Mouse (Mus musculus): ENCODE data around the gene Mapk6. TPM values are rescaled to one million over a fixed set of nuclear protein-coding genes. Genes with fewer than 3 reads are reported as not detected.

Mapk6 gene
- total and polyA plus RNA-seq, 3 experiments, result 19.6 to 91.0 (median 44.1) TPM

DNA sequence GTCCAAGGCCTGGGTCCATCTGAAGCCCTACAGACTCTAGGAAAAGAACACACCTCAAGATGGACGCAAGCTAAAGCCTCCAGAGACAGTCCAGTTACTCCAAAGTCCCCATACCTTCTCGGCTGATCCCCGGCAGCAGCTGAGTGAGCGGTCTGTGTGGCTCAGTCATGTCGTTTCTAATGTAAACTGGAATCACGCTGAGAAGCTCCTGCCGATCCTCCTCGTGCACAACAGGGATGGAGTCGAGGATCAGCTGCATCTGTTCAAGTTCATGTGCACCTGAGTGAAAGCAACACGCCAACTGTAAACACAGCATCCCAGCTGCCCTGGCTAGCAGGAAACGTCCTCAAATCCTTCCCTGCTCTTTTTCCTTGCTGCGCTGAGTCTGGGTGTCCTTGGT is 16.6 kb downstream of the Mapk6 start:
- no peaks in the 10 kb centered on the region; a peak in 1 of 4 replicates for H3K4me1 ChIP-seq (ENCODE audit: control insufficient read depth in 1 of 2, insufficient read depth in 2 of 2, low read length in 2 of 2)
- no peak overlapping the region for H3K4me3 ChIP-seq (ENCODE audit: control insufficient read depth in 1 of 2, insufficient read depth in 1 of 2, low read depth in 2 of 2, low read length in 2 of 2)
- H3K9me3 ChIP-seq (replicated peaks; ENCODE audit: insufficient read depth, low read length), result no peaks in the 10 kb centered on the region
- no peaks in the 10 kb centered on the region for H3K79me2 ChIP-seq (ENCODE audit: control insufficient read depth, insufficient read depth, low read length, poor library complexity)
- H3K27me3 ChIP-seq (ENCODE audit: control insufficient read depth in 1 of 2, insufficient read depth in 2 of 2, low read length in 2 of 2), result no peaks in the 10 kb centered on the region
- DNase-seq (ENCODE audit: low read depth, low spot score), result no peak
- no peak overlapping the region for H3K27ac ChIP-seq (ENCODE audit: control insufficient read depth, low read depth, low read length)
- H3K36me3 ChIP-seq (ENCODE audit: control insufficient read depth in 1 of 2, insufficient read depth in 2 of 2, low read length in 2 of 2), result peaks cover 0 to 16% of the 10 kb centered on the region in 2 experiments; a peak in 2 of 4 replicates
- TF ChIP-seq MAFK (IDR thresholded peaks at IDR 0.05; ENCODE audit: borderline replicate concordance, low read depth, low read length) (no peak), TBP (IDR thresholded peaks at IDR 0.05; ENCODE audit: low read depth, low read length) (no peak), SIN3A (IDR thresholded peaks at IDR 0.05; ENCODE audit: low read length) (no peak), USF2 (IDR thresholded peaks at IDR 0.05; ENCODE audit: borderline replicate concordance in 1 of 2, insufficient read depth in 1 of 2, low read depth in 1 of 2, low read length in 2 of 2) (no peak), CHD1 (IDR thresholded peaks at IDR 0.05; ENCODE audit: low read depth, low read length) (no peak)
- no peak overlapping the region for H3K9ac ChIP-seq (ENCODE audit: control insufficient read depth, low read depth, low read length, poor library complexity, severe bottlenecking)

DNA sequence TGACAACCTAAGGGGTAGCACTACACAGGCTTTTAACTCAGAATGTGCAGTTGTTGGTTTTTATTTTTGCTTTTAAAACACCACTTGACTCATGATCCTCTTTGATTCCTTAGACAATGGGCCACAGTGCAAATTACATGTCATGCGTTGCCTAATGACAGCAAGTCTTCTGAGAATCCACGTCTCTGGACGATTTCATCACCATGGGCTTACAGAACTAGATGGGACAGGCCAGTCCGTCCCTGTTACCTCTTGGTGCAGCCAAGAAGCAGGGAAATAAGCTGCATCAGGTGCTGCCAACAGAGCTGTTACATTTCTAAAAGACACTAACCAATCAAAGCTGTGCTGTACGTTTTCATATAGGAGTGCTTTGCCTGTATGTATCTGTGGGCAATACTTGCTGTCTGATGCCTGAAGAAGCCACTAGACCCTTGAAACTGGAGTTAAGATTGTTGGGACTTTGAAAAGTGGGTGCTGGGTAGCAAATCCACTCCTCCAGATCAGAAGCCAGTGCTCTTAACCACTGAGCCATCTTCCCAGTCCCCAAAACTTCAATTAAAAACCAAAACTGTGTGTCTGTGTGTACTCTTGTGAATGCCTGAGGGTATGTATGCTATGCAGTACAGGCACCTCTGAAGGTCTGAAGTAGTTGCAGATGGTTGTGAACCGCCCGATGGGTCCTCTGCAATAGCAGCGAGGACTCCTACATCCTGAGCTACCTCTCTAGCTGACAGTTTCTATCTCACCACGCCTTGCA is 24.4 kb downstream of the Mapk6 start:
- no peak for TF ChIP-seq SIN3A (IDR thresholded peaks at IDR 0.05; ENCODE audit: low read length)
- TF ChIP-seq MXI1 (IDR thresholded peaks at IDR 0.05; ENCODE audit: low read depth, low read length), result no peak
- no peak for TF ChIP-seq TCF12 (IDR thresholded peaks at IDR 0.05; ENCODE audit: low read depth, low read length)
- no peak for TF ChIP-seq ZKSCAN1 (IDR thresholded peaks at IDR 0.05; ENCODE audit: low read depth, low read length)
- TF ChIP-seq HCFC1 (IDR thresholded peaks at IDR 0.05; ENCODE audit: low read depth, low read length), result no peak
- TF ChIP-seq ETS1 (IDR thresholded peaks at IDR 0.05; ENCODE audit: low read depth, low read length), result no peak
- TF ChIP-seq NELFE (IDR thresholded peaks at IDR 0.05; ENCODE audit: low read depth, low read length), result no peak
- no peak for TF ChIP-seq NRF1 (IDR thresholded peaks at IDR 0.05; ENCODE audit: insufficient read depth, low read depth, low read length, poor library complexity, severe bottlenecking)
- TF ChIP-seq MYB (IDR thresholded peaks at IDR 0.05; ENCODE audit: low read depth, low read length), result no peak
- TF ChIP-seq POLR2AphosphoS2 (IDR thresholded peaks at IDR 0.05; ENCODE audit: low read length), result no peak
- TF ChIP-seq MEF2A (IDR thresholded peaks at IDR 0.05; ENCODE audit: extremely low read depth, insufficient replicate concordance, low read depth, low read length, poor library complexity, severe bottlenecking), result no peak
- TF ChIP-seq CHD2 (IDR thresholded peaks at IDR 0.05; ENCODE audit: low read length), result no peak
- TF ChIP-seq MAX (IDR thresholded peaks at IDR 0.05; ENCODE audit: low read length), result no peak
- no peak for TF ChIP-seq CHD1 (IDR thresholded peaks at IDR 0.05; ENCODE audit: low read depth, low read length)
- no peak for TF ChIP-seq MAZ (IDR thresholded peaks at IDR 0.05; ENCODE audit: low read depth, low read length)
- TF ChIP-seq EP300 (IDR thresholded peaks at IDR 0.05; ENCODE audit: low read depth in 1 of 2, low read length in 2 of 2), result no peak
- TF ChIP-seq MAFK (IDR thresholded peaks at IDR 0.05; ENCODE audit: borderline replicate concordance, low read depth, low read length), result no peak
- H3K4me3 ChIP-seq (ENCODE audit: control insufficient read depth in 1 of 2, insufficient read depth in 1 of 2, low read depth in 2 of 2, low read length in 2 of 2), result no peak overlapping the region
- H3K27ac ChIP-seq (ENCODE audit: control insufficient read depth, low read depth, low read length), result no peak overlapping the region
- H3K79me2 ChIP-seq (ENCODE audit: control insufficient read depth, insufficient read depth, low read length, poor library complexity), result no peaks in the 10 kb centered on the region
- H3K27me3 ChIP-seq (ENCODE audit: control insufficient read depth in 1 of 2, insufficient read depth in 2 of 2, low read length in 2 of 2), result no peaks in the 10 kb centered on the region
- H3K9me3 ChIP-seq (replicated peaks; ENCODE audit: insufficient read depth, low read length), result no peaks in the 10 kb centered on the region
- DNase-seq (ENCODE audit: low read depth, low spot score), result no peak
- peaks cover 0 to 8% of the 10 kb centered on the region in 2 experiments; a peak in 2 of 4 replicates for H3K36me3 ChIP-seq (ENCODE audit: control insufficient read depth in 1 of 2, insufficient read depth in 2 of 2, low read length in 2 of 2)
- H3K4me1 ChIP-seq (ENCODE audit: control insufficient read depth in 1 of 2, insufficient read depth in 2 of 2, low read length in 2 of 2), result no peaks in the 10 kb centered on the region
- no peak overlapping the region for H3K9ac ChIP-seq (ENCODE audit: control insufficient read depth, low read depth, low read length, poor library complexity, severe bottlenecking)
